Mouse (Mus musculus): ENCODE data around the gene Chsy1.

DNA sequence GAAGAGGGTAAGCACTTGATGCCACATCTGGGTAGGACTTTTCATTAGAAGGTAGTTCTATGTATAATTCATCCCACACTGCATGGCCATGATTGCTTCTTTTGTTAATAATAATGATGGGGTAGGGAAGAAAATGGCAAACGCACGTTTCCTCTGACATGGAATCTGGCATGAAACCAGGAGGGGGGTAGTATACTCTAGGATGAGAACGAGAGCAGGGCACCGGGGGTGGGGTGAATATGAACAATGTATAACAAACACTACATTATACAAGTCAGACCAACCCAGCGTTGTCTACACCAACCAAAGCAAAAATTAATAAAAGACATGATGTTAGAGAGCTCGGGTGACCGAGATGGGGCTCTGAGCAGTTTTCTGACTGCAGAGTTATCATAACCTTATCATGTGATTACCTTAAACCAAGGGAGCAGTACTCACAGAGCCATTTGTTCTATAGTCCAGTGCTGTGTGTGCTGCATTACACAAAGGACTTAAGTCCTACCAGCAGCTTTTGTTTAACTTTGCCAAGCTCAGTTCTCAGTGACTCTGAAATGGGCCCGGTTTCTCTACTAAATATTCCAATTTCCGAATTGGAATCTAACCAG, 55.2 kb downstream of the Chsy1 start:
- TF ChIP-seq CTCF (IDR thresholded peaks at IDR 0.05; ENCODE audit: low read depth, low read length), result no peak
- no peak for TF ChIP-seq POLR2A (IDR thresholded peaks at IDR 0.05; ENCODE audit: extremely low read depth, insufficient read depth, low read length)

Data from liver, adult 2 months (tissue).